Mouse (Mus musculus): ENCODE results near the gene Col15a1. TPM values are rescaled to one million over a fixed set of nuclear protein-coding genes. Genes with fewer than 3 reads are reported as not detected.

Col15a1 gene
- polyA plus RNA-seq, 1 experiment from 2014 or later = 28.6 TPM

DNA sequence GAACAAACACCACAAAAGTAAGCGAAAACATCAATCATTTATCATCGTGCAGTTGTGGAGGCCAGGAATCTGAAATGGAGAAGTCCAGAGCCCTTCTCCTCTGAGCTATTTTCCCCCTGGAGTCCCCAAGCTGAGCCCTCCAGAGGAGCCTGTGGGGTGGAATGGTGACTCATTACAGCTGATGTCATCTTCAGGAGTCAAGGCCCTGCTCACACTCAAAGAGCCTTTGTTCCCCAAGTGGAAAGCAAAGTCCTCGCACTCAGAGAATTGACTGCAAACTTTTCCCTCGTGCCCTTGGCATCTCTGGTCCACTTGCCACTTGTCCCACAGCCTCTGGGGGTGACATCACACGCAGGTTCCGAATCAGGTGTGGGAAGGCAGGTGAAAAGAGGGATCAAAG, 23.4 kb downstream of the Col15a1 start:
- 62% methylated on average over 6 of the region's 6 CpGs for whole genome bisulfite sequencing
- ATAC-seq (ENCODE audit: low FRiP score, low TSS enrichment) = 0 out of 2 replicates have a peak, but pooled peaks have one; percentile 40
- H3K27ac ChIP-seq (replicated peaks) = no peak overlapping the region

GRCm38 (mm10) chr4:47233192-47233835, 25.4 kb downstream of the Col15a1 start:
- no peak overlapping the region for H3K4me3 ChIP-seq (ENCODE audit: low read depth, low read length)
- no peaks in the 10 kb centered on the region; the same call in 1 of the 2 replicates for H3K4me1 ChIP-seq (replicated peaks; ENCODE audit: control insufficient read depth, insufficient read depth)
- no peak overlapping the region for H3K9ac ChIP-seq (ENCODE audit: low read length)
- no peak for ATAC-seq (ENCODE audit: low FRiP score, low TSS enrichment)
- no peaks in the 10 kb centered on the region for H3K36me3 ChIP-seq (ENCODE audit: control insufficient read depth, insufficient read depth, low read length)
- no peak for DNase-seq (ENCODE audit: low spot score)
- 65% methylated on average over 14 of the region's 14 CpGs for WGBS
- peak overlapping the region; percentile 14; the same call in 1 of the 2 replicates for H3K27ac ChIP-seq (replicated peaks)
- H3K9me3 ChIP-seq (ENCODE audit: control insufficient read depth, low read length) = no peaks in the 10 kb centered on the region
- no peaks in the 10 kb centered on the region for H3K27me3 ChIP-seq (ENCODE audit: control insufficient read depth, insufficient read depth, low read length)
- no peak overlapping the region for H3K4me2 ChIP-seq (replicated peaks; ENCODE audit: low read depth)
- TF ChIP-seq EP300 (optimal IDR thresholded peaks at IDR 0.05) (no peak), CTCF (IDR thresholded peaks at IDR 0.05; ENCODE audit: low read depth) (no peak)

More for the DNA sequence above, 23.4 kb downstream of the Col15a1 start:
- no peak overlapping the region for H3K4me2 ChIP-seq (replicated peaks; ENCODE audit: low read depth)
- H3K27me3 ChIP-seq (ENCODE audit: control insufficient read depth, insufficient read depth, low read length) = no peaks in the 10 kb centered on the region
- DNase-seq (ENCODE audit: low spot score) = no peak
- TF ChIP-seq EP300 (optimal IDR thresholded peaks at IDR 0.05) (no peak), CTCF (IDR thresholded peaks at IDR 0.05; ENCODE audit: low read depth) (no peak)
- H3K4me1 ChIP-seq (replicated peaks; ENCODE audit: control insufficient read depth, insufficient read depth) = peaks cover 6% of the 10 kb centered on the region; the same call in 1 of the 2 replicates
- no peaks in the 10 kb centered on the region for H3K36me3 ChIP-seq (ENCODE audit: control insufficient read depth, insufficient read depth, low read length)
- H3K9ac ChIP-seq (ENCODE audit: low read length) = no peak overlapping the region
- H3K9me3 ChIP-seq (ENCODE audit: control insufficient read depth, low read length) = no peaks in the 10 kb centered on the region
- no peak overlapping the region for H3K4me3 ChIP-seq (ENCODE audit: low read depth, low read length)

DNA sequence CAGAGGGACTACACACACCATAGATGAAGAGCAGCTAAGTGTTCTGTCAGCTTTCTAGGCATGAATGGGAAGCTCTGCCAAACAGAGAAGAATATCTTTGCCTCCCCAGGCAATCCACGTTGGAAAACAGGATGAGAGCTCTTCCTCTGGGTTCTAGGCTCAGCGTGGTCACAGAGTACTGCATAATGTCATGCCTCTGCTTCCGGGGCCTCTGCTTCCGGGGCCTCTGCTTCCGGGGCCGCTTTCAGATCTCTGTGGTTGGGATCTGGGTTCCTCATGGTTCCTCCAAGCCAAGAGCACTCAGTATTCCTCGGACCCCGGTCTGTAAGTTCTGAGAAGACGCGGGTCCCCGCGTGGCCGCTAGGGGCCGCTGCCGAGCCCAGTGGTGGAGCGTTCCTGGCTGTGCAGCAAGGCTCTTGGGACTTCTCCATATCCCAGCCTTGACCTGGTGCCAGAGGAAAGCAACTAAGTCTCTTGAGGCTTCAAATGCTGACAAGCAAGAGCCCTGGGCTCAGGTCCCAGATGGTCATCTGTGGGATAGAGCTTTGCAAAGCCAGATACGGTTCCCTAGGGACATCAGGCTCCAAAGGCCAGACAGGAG, 26.8 kb downstream of the Col15a1 start:
- H3K27me3 ChIP-seq (ENCODE audit: control insufficient read depth, insufficient read depth, low read length) = no peaks in the 10 kb centered on the region
- peak; percentile 62; the same call in 1 of the 2 replicates for ATAC-seq (ENCODE audit: low FRiP score, low TSS enrichment)
- H3K36me3 ChIP-seq (ENCODE audit: control insufficient read depth, insufficient read depth, low read length) = no peaks in the 10 kb centered on the region
- DNase-seq (ENCODE audit: low spot score) = peak; percentile 78
- H3K9me3 ChIP-seq (ENCODE audit: control insufficient read depth, low read length) = no peaks in the 10 kb centered on the region
- H3K4me2 ChIP-seq (replicated peaks; ENCODE audit: low read depth) = no peak overlapping the region
- no peaks in the 10 kb centered on the region for H3K4me1 ChIP-seq (replicated peaks; ENCODE audit: control insufficient read depth, insufficient read depth)
- WGBS = 17% methylated on average over 17 of the region's 17 CpGs
- H3K9ac ChIP-seq (ENCODE audit: low read length) = no peak overlapping the region
- TF ChIP-seq EP300 (optimal IDR thresholded peaks at IDR 0.05) (no peak), CTCF (IDR thresholded peaks at IDR 0.05; ENCODE audit: low read depth) (peak; percentile 93)
- no peak overlapping the region for H3K27ac ChIP-seq (replicated peaks)
- H3K4me3 ChIP-seq (ENCODE audit: low read depth, low read length) = no peak overlapping the region

DNA sequence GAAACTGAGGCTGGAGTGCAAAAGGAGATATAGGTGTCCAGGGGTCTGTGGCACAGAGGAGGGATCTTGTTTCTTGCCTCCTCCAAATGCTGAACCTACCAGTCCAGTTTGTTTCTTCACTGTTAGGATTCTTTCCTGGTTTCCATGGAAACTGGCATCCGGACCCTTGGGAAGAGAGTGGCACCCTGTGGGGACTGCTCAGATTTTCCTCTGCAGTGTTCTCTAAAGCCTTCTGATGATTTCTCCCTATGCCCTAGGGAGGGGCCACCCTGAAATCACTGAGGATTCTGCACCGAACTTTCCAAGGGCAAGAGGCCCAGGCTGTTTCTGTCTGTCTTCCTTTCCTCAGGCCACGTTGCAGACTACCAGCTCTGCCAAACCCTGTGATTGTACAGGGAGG, 27.4 kb downstream of the Col15a1 start:
- no peak for TF ChIP-seq CTCF (IDR thresholded peaks at IDR 0.05; ENCODE audit: low read depth)
- no peak for TF ChIP-seq EP300 (optimal IDR thresholded peaks at IDR 0.05)
- Histone ChIP-seq H3K27me3 (ENCODE audit: control insufficient read depth, insufficient read depth, low read length) (no peaks in the 10 kb centered on the region), H3K4me2 (replicated peaks; ENCODE audit: low read depth) (no peak overlapping the region), H3K4me3 (ENCODE audit: low read depth, low read length) (no peak overlapping the region), H3K9ac (ENCODE audit: low read length) (no peak overlapping the region), H3K36me3 (ENCODE audit: control insufficient read depth, insufficient read depth, low read length) (no peaks in the 10 kb centered on the region), H3K4me1 (replicated peaks; ENCODE audit: control insufficient read depth, insufficient read depth) (no peaks in the 10 kb centered on the region), H3K27ac (replicated peaks) (no peak overlapping the region), H3K9me3 (ENCODE audit: control insufficient read depth, low read length) (no peaks in the 10 kb centered on the region)
- DNase-seq (ENCODE audit: low spot score) = no peak
- WGBS = 29% methylated on average over 3 of the region's 3 CpGs
- 0 out of 2 replicates have a peak, but pooled peaks have one; percentile 24 for ATAC-seq (ENCODE audit: low FRiP score, low TSS enrichment)

DNA sequence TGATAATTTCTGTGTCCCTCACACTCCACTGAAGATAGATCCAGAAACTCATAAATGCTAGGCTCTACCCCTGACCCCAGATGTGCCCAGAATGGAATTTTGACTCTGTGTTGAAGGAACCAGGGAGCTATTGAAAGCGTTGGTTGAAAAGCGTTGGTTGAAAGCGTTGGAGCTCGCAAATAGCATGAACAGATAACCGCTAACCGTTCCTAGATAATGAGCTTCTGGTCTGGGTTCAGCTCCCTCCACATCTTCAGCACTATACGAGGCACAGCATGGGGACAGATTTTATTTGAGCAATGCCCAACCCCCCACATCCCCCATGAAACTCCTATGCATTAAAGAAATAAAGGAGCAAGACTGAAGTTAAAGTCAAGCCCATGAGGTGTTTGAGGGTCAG, 28.1 kb downstream of the Col15a1 start:
- no peaks in the 10 kb centered on the region for H3K27me3 ChIP-seq (ENCODE audit: control insufficient read depth, insufficient read depth, low read length)
- TF ChIP-seq EP300 (optimal IDR thresholded peaks at IDR 0.05) = no peak
- no peak for TF ChIP-seq CTCF (IDR thresholded peaks at IDR 0.05; ENCODE audit: low read depth)
- H3K36me3 ChIP-seq (ENCODE audit: control insufficient read depth, insufficient read depth, low read length) = no peaks in the 10 kb centered on the region
- DNase-seq (ENCODE audit: low spot score) (no peak), ATAC-seq (ENCODE audit: low FRiP score, low TSS enrichment) (no peak)
- no peaks in the 10 kb centered on the region for H3K4me1 ChIP-seq (replicated peaks; ENCODE audit: control insufficient read depth, insufficient read depth)
- H3K9ac ChIP-seq (ENCODE audit: low read length) = no peak overlapping the region
- WGBS = 88% methylated on average over 7 of the region's 7 CpGs
- H3K4me3 ChIP-seq (ENCODE audit: low read depth, low read length) = no peak overlapping the region
- no peak overlapping the region for H3K4me2 ChIP-seq (replicated peaks; ENCODE audit: low read depth)
- no peak overlapping the region for H3K27ac ChIP-seq (replicated peaks)
- no peaks in the 10 kb centered on the region for H3K9me3 ChIP-seq (ENCODE audit: control insufficient read depth, low read length)

GRCm38 (mm10) chr4:47237220-47237619, 29.3 kb downstream of the Col15a1 start:
- 29% methylated on average over 14 of the region's 15 CpGs for WGBS
- H3K27me3 ChIP-seq (ENCODE audit: control insufficient read depth, insufficient read depth, low read length) = no peaks in the 10 kb centered on the region
- no peak overlapping the region for H3K4me3 ChIP-seq (ENCODE audit: low read depth, low read length)
- H3K4me2 ChIP-seq (replicated peaks; ENCODE audit: low read depth) = no peak overlapping the region
- no peaks in the 10 kb centered on the region for H3K4me1 ChIP-seq (replicated peaks; ENCODE audit: control insufficient read depth, insufficient read depth)
- TF ChIP-seq CTCF (IDR thresholded peaks at IDR 0.05; ENCODE audit: low read depth) (no peak), EP300 (optimal IDR thresholded peaks at IDR 0.05) (no peak)
- no peak for DNase-seq (ENCODE audit: low spot score)
- H3K9ac ChIP-seq (ENCODE audit: low read length) = no peak overlapping the region
- no peaks in the 10 kb centered on the region for H3K9me3 ChIP-seq (ENCODE audit: control insufficient read depth, low read length)
- no peak overlapping the region for H3K27ac ChIP-seq (replicated peaks)
- no peaks in the 10 kb centered on the region for H3K36me3 ChIP-seq (ENCODE audit: control insufficient read depth, insufficient read depth, low read length)
- ATAC-seq (ENCODE audit: low FRiP score, low TSS enrichment) = no peak
